Mouse (Mus musculus): ENCODE measurements at regions not wholly inside any gene's neighbourhood (a gene's known extent, or its start where the extent isn't known, plus 50 kb on each side); places are given as distances from the start of the nearest gene placed in this dataset.

- Histone ChIP-seq H3K36me3 (ENCODE audit: control insufficient read depth, insufficient read depth, low read length, poor library complexity, severe bottlenecking) (no peaks in the 10 kb centered on the region), H3K27me3 (ENCODE audit: control insufficient read depth, insufficient read depth, low read length, poor library complexity, severe bottlenecking) (no peaks in the 10 kb centered on the region)
- DNase-seq (ENCODE audit: low read depth, low spot score) = no peak
These were observed 275.3 kb upstream of the Vstm2b start for GRCm38 (mm10) chr7:40622811-40623210.

DNA sequence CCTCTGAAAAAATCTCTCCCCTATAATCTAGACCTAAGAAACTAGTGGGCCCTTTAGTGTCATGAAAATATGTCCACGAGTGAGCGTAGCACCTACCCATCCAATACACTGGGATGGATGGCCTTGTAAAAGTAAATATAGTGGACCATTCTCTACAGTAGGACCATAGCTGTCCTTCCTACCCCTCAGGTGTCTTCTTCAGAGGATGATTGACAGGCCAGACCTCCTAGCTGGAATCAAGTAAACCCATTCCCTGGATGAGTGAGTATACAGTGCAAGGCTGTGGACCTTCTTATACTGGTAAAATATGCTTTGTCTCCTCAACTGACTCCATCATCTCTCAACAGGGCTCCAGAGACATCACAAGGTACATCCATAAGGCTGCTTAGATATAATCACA is 274.8 kb upstream of the Vstm2b start:
- no peaks in the 10 kb centered on the region for H3K36me3 ChIP-seq (ENCODE audit: control insufficient read depth, insufficient read depth, low read length, poor library complexity, severe bottlenecking)
- no peaks in the 10 kb centered on the region for H3K27me3 ChIP-seq (ENCODE audit: control insufficient read depth, insufficient read depth, low read length, poor library complexity, severe bottlenecking)
- DNase-seq (ENCODE audit: low read depth, low spot score) = no peak

- DNase-seq (ENCODE audit: low read depth, low spot score) = no peak
- H3K36me3 ChIP-seq (ENCODE audit: control insufficient read depth, insufficient read depth, low read length, poor library complexity, severe bottlenecking) = no peaks in the 10 kb centered on the region
- no peaks in the 10 kb centered on the region for H3K27me3 ChIP-seq (ENCODE audit: control insufficient read depth, insufficient read depth, low read length, poor library complexity, severe bottlenecking)
These were observed 261.8 kb upstream of the Vstm2b start for GRCm38 (mm10) chr7:40636369-40636768.

DNA sequence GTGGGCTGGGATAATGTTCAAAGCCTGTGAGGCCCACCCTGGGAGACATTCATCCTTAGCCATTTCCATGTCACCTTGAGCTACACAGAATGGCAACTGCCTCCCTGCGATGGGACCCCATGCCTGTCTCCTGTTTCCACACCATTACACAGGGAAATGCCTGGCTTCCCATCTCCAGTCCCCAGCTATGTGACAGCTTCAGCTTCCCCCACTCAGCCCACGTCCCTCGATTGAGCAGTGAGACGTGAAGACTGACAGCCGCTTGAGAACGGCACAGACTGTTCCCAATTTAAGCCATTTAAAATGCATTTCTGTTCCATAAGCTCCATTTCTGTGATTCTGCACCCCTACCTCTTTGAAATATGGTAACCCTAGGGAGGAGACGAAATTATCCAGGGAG is 243.1 kb upstream of the Vstm2b start:
- DNase-seq (ENCODE audit: low read depth, low spot score) = no peak
- H3K36me3 ChIP-seq (ENCODE audit: control insufficient read depth, insufficient read depth, low read length, poor library complexity, severe bottlenecking) = no peaks in the 10 kb centered on the region
- H3K27me3 ChIP-seq (ENCODE audit: control insufficient read depth, insufficient read depth, low read length, poor library complexity, severe bottlenecking) = no peaks in the 10 kb centered on the region

- Histone ChIP-seq H3K36me3 (ENCODE audit: control insufficient read depth, insufficient read depth, low read length, poor library complexity, severe bottlenecking) (no peaks in the 10 kb centered on the region), H3K27me3 (ENCODE audit: control insufficient read depth, insufficient read depth, low read length, poor library complexity, severe bottlenecking) (no peaks in the 10 kb centered on the region)
- no peak for DNase-seq (ENCODE audit: low read depth, low spot score)
These were observed 242.7 kb upstream of the Vstm2b start for GRCm38 (mm10) chr7:40655391-40655790.

DNA sequence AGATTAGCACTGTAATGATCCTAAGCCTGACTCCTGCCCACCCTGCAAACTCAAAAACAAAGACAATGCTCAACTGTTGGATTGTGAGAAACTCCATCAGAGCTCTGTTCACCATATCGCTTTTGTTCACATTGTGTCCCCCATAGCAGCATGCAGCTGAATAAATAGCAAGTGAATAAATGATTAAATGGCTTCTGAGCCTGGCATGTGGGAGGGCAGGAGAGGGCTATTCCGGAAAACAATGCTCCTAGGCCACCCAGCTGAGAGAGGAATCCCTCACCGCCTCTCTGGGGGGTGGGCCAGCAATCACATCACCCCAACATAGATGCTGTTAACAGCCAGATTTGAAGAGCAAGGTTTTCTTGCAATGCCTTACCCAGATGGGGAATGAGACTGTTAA is 238.5 kb upstream of the Vstm2b start:
- Histone ChIP-seq H3K36me3 (ENCODE audit: control insufficient read depth, insufficient read depth, low read length, poor library complexity, severe bottlenecking) (no peaks in the 10 kb centered on the region), H3K27me3 (ENCODE audit: control insufficient read depth, insufficient read depth, low read length, poor library complexity, severe bottlenecking) (no peaks in the 10 kb centered on the region)
- DNase-seq (ENCODE audit: low read depth, low spot score) = no peak

- H3K36me3 ChIP-seq (ENCODE audit: control insufficient read depth, insufficient read depth, low read length, poor library complexity, severe bottlenecking) = no peaks in the 10 kb centered on the region
- DNase-seq (ENCODE audit: low read depth, low spot score) = no peak
- no peaks in the 10 kb centered on the region for H3K27me3 ChIP-seq (ENCODE audit: control insufficient read depth, insufficient read depth, low read length, poor library complexity, severe bottlenecking)
These were observed 234.3 kb upstream of the Vstm2b start for GRCm38 (mm10) chr7:40663781-40664180.

- DNase-seq (ENCODE audit: low read depth, low spot score) = no peak
- H3K27me3 ChIP-seq (ENCODE audit: control insufficient read depth, insufficient read depth, low read length, poor library complexity, severe bottlenecking) = no peaks in the 10 kb centered on the region
- no peaks in the 10 kb centered on the region for H3K36me3 ChIP-seq (ENCODE audit: control insufficient read depth, insufficient read depth, low read length, poor library complexity, severe bottlenecking)
These were observed 231.5 kb upstream of the Vstm2b start for GRCm38 (mm10) chr7:40666625-40667024.

DNA sequence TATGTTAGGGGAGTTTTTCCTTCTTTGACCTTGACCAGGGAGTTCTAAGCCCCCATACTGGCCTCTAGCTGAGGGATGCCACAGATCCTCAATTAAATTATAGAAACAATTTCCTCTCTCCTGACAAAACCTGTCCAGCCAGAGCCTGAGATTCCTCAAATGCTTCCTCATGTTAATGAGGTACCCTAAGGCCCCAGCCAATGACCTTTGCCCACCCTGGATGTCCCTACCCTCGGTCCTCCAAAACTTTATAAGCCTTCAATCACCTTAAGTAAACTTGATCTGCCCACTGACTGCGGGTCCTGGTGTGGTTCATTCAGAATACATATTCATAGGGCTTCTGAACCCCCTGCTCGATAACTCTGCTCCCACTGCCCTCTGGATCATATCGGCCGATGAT is 227.7 kb upstream of the Vstm2b start:
- DNase-seq (ENCODE audit: low read depth, low spot score) = no peak
- no peaks in the 10 kb centered on the region for H3K27me3 ChIP-seq (ENCODE audit: control insufficient read depth, insufficient read depth, low read length, poor library complexity, severe bottlenecking)
- H3K36me3 ChIP-seq (ENCODE audit: control insufficient read depth, insufficient read depth, low read length, poor library complexity, severe bottlenecking) = no peaks in the 10 kb centered on the region

- Histone ChIP-seq H3K27me3 (ENCODE audit: control insufficient read depth, insufficient read depth, low read length, poor library complexity, severe bottlenecking) (no peaks in the 10 kb centered on the region), H3K36me3 (ENCODE audit: control insufficient read depth, insufficient read depth, low read length, poor library complexity, severe bottlenecking) (no peaks in the 10 kb centered on the region)
- DNase-seq (ENCODE audit: low read depth, low spot score) = no peak
These were observed 227.1 kb upstream of the Vstm2b start for GRCm38 (mm10) chr7:40671068-40671467.

DNA sequence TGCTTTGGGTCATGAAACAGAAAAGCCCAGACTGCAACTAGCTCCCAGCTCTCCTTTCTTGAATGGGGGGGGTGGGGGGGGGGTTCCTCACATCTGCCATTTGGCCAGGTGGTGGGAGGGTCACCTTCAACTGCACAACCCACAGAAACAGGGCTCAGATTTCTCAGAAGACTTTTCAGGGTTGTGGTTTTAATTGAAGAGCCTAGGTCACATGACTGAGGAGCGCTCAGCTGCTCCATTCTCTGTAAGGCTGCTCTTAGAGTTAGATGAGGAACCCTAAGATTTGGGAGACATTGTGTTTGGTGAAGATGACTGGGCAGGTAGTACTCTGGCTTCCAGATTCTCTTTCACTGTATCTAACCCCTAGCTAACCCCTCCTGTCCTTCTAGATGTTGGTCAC is 225.8 kb upstream of the Vstm2b start:
- H3K27me3 ChIP-seq (ENCODE audit: control insufficient read depth, insufficient read depth, low read length, poor library complexity, severe bottlenecking) = no peaks in the 10 kb centered on the region
- H3K36me3 ChIP-seq (ENCODE audit: control insufficient read depth, insufficient read depth, low read length, poor library complexity, severe bottlenecking) = no peaks in the 10 kb centered on the region
- no peak for DNase-seq (ENCODE audit: low read depth, low spot score)

DNA sequence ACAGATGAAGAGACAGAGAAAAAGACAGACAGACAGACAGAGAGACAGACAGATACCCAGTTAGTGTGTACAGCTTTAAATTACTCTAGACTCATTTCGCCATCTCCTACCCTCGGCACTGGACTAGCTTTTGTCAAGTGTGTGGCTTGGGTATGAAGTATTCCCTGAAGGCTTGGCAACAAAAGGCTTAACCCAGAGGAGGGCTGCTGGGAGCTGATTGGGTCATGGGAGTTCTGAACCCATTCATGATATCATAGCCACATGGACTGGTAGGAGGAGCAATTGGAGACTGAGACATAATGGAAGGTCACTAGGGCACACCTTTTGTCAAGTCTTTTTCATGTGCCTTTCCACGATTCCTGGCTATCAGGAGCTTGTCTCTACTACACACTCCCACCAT is 223.7 kb upstream of the Vstm2b start:
- Histone ChIP-seq H3K36me3 (ENCODE audit: control insufficient read depth, insufficient read depth, low read length, poor library complexity, severe bottlenecking) (no peaks in the 10 kb centered on the region), H3K27me3 (ENCODE audit: control insufficient read depth, insufficient read depth, low read length, poor library complexity, severe bottlenecking) (no peaks in the 10 kb centered on the region)
- no peak for DNase-seq (ENCODE audit: low read depth, low spot score)

GRCm38 (mm10) chr7:40677601-40678000 is 220.5 kb upstream of the Vstm2b start:
- no peaks in the 10 kb centered on the region for H3K36me3 ChIP-seq (ENCODE audit: control insufficient read depth, insufficient read depth, low read length, poor library complexity, severe bottlenecking)
- H3K27me3 ChIP-seq (ENCODE audit: control insufficient read depth, insufficient read depth, low read length, poor library complexity, severe bottlenecking) = no peaks in the 10 kb centered on the region

DNA sequence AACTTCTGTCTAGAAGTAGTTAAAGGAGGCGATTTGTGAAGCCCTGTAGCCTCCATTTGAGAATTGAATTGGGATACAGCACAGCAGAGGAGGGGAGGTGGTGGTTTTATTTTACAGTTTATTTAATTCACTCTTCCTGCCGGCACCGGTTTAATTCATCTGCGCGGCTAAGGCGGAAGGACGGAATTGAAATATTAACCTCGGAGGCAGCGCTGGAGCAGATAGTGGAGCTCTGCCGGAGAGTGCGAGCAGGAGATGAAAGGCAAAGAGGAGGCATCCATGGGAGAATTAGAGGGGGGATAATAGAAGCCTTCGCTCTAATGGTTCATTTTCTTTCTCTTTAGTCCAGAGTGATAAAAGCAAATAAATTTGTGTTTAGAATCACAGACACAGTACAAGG is 217.6 kb upstream of the Vstm2b start:
- no peak for DNase-seq (ENCODE audit: low read depth, low spot score)
- Histone ChIP-seq H3K36me3 (ENCODE audit: control insufficient read depth, insufficient read depth, low read length, poor library complexity, severe bottlenecking) (no peaks in the 10 kb centered on the region), H3K27me3 (ENCODE audit: control insufficient read depth, insufficient read depth, low read length, poor library complexity, severe bottlenecking) (no peaks in the 10 kb centered on the region)

More at GRCm38 (mm10) chr7:40677601-40678000, 220.5 kb upstream of the Vstm2b start:
- no peak for DNase-seq (ENCODE audit: low read depth, low spot score)

DNA sequence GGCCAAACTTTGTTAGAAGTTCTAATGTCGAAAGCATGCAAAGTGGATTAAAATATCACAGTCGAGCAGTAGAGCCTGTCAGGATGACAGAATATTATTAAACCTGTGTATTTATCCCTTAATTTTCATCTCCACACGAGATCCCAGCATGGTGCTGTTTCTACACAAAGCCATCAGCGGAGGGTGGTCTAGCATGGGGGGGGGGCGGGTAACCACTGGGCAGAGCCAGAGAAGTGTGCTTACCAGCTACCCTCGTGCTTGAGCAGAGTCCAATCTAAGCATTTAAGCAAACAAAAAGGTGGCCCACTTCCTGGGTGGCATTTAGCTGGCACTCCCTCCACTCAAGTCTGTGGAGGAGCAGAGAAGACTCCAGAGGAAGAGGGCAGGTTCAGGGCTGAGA is 217.1 kb upstream of the Vstm2b start:
- Histone ChIP-seq H3K27me3 (ENCODE audit: control insufficient read depth, insufficient read depth, low read length, poor library complexity, severe bottlenecking) (no peaks in the 10 kb centered on the region), H3K36me3 (ENCODE audit: control insufficient read depth, insufficient read depth, low read length, poor library complexity, severe bottlenecking) (no peaks in the 10 kb centered on the region)
- no peak for DNase-seq (ENCODE audit: low read depth, low spot score)

- Histone ChIP-seq H3K36me3 (ENCODE audit: control insufficient read depth, insufficient read depth, low read length, poor library complexity, severe bottlenecking) (no peaks in the 10 kb centered on the region), H3K27me3 (ENCODE audit: control insufficient read depth, insufficient read depth, low read length, poor library complexity, severe bottlenecking) (no peaks in the 10 kb centered on the region)
- DNase-seq (ENCODE audit: low read depth, low spot score) = no peak
These were observed 215.0 kb upstream of the Vstm2b start for GRCm38 (mm10) chr7:40683176-40683575.
